Mouse (Mus musculus): Measurements from ENCODE around the gene Zfp799.
"Not testable (repeated sequence)": the region's sequence is repeated elsewhere in the genome, so short reads cannot be mapped to it uniquely, and the experiment has no call there.

Gene Zfp799

DNA sequence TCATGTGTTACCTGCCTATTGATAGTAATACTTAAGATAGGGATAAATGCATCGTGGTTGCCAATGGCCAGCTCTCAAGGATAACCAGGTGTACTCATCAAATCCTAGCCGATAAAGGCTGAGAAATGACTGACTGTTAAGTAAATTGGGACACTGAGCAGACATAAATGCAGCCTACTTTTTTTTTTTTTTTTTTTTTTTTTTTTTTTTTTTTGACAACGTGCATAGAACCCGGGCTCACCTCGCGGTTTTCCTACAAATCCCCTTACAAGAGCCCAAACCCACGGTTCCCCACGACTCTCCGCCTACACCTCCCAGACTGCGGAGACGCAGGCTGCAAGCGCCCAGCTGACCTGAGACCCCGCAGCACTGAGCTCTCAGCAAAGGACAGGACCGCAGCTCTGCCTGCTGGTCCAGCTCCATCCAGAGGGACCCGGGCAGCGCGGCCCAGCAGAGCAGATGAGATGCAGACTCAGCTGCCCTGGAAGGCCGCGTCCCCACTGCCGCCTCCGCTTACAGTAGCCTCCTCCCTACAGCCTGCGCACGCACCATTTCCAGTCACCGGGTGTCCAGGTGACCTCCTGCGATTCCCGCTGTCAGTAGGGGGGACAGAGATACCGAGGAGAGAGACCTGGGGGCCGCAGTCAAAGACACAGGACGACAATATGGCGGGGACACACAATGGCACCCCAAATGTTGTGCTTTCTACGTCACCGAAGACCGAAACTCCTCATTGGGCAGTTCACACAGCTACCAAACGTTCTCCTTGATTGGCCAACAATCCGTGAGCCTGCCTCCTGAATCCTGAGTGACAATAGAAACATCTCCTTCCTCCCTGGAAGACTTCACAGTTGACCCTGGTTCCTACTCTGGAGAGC lies at the start of gene Zfp799:
Gene Zfp799, minus strand, starts transcription at position 722 of the 878 bp plus-strand sequence.
- peak; percentile 76 for DNase-seq (ENCODE audit: low spot score)

DNA sequence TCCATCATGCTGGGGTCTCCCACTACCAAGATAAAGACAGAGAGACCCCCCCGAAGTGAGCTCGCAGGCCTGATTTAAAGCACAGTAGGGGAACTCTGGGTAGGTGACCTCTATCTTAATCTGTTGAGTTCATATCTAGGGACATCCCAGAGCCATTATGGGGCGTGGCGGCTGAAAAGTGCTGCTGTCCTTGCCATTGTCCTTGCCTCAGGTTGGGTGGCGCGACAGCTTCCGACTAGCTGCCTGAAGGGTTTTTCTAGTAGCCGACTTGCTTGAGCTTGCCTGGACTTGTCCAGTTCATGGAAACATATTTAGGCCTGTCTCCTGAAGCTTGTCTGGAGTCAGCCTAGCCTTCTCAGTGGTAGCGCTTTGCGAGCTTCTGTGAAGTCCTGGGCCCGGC lies 48.7 kb upstream of the Zfp799 start:
- no peak for DNase-seq (ENCODE audit: low spot score)

DNA sequence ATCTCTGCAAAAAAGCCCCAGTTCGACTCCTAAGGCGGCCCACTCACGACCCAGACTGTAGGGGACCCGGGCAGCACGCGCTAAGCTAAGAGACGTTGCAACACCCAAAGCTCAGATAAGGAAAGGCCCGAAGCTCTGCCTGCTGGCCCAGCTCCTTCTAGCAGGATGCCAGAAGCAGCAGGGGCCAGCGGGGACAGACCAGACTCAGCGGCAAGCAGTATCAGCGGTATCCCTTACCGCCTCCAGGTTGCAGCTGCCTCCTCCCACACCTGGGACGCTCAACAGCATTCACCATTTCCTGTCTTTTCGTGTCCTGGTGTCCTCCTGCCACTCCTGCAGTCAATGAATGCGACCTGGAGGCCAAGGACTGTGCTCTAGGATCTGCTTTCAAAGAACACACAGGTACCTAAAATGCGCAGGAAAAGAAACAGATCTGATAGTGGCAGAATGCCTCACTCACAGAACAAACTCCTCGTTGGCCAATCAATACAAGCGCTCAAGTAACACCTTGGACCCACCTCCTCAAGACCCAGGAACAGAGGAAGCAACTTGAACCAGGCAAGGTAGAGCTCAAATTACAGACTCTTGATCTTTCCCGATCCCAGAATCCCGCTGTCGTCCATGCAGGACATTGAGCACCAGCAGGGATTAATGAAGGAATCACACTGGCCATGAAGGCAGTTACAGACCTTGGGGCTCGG lies 47.6 kb upstream of the Zfp799 start:
- DNase-seq (ENCODE audit: low spot score), result no peak

DNA sequence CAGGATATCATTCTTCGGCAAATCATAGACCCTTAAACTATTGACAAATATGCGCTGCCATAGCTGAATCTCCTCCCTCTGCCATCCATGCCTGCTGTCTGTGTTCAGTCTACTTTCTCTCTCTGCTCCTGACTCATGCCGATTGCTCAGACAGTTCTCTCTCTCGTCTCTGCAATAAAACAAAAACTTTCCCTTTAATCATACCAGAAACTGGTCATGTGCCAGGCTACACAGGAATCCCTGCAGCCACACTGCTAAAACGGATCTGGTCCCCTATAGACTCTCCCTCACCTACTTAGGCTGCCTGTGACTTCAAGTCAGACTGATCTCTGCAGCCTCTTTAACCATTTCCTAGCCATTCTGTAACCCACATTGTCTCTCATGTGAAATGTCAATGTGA lies 42.6 kb upstream of the Zfp799 start:
- no peak for DNase-seq (ENCODE audit: low spot score)

DNA sequence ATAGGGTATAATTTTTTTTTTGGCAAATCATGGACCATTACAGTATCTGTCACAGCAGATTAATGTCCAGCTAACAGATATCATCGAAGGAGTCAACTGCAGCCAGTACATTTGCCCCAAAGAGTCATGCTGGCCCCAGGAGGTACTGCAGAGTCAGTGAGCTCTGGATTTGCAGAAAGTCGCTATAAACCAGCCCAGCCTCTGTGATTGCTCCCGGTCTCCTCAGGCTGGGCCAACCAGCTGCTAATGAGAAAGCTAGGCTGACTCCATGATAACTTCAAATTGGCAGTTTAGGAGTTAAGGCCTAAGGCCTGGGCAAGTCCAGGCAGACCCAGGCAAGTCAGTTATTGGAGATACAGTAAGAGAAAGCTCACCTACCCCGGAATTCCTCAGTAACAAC lies 42.0 kb upstream of the Zfp799 start:
- no peak for DNase-seq (ENCODE audit: low spot score)

DNA sequence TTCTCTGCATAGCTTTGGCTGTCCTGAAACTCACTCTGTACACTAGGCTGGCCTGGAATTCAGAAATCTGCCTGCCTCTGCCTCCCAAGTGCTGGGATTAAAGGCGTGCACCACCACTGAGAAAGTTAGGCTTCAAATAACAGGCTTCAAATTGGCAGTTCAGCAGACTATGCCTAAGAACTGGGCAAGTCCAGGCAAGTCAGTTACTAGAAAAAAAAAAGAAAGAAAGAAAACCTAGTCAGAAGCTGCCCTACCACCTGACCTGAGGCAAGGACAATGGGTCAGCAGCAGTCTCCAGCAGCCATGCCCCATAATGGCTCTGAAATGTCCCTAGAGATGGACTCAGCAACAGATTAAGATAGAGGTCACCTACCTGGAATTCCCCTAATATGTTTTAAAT lies 41.4 kb upstream of the Zfp799 start:
- no peak for DNase-seq (ENCODE audit: low spot score)

DNA sequence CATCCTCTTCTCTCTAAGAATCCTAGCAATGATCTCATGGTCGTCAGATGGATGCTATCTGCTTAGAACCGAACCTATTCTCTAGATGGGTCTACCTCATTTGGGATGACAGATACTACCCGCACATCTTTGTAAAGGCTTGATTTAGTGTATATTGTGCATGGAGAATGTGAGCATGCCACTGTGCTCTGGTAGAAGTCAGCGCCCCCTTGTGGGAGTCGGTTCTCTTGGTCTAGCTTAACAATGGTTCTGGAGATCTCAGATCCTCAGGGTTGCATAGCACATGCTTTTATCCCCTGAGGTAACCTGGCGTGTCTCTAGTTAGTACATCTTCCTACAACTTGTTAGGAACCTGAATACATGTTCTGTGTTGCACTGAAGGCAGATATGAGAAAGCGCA lies 37.2 kb upstream of the Zfp799 start:
- not testable (repeated sequence) for DNase-seq (ENCODE audit: low spot score)

DNA sequence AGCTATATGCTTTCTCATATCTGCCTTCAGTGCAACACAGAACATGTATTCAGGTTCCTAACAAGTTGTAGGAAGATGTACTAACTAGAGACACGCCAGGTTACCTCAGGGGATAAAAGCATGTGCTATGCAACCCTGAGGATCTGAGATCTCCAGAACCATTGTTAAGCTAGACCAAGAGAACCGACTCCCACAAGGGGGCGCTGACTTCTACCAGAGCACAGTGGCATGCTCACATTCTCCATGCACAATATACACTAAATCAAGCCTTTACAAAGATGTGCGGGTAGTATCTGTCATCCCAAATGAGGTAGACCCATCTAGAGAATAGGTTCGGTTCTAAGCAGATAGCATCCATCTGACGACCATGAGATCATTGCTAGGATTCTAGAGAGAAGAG lies 26.7 kb upstream of the Zfp799 start:
- not testable (repeated sequence) for DNase-seq (ENCODE audit: low spot score)

DNA sequence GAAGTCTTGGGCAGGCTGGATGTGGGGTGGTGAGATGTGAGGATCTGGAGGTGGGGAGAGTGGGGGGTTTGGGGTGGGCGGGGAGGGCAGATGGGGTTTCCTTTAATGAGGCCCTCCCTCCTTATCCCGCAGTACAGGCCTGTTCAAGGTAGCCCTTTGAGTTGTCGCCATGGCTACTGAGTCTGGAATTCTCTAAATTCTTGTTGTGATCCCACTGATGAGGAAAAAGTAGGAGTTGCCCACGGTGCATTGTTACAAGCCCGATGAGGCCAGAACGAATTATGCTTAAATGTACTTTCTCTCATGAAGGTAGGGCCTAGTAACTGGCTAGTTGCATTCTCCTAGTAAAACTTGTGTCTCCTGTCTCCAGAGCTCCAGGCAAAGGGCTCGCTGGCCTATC lies 21.5 kb upstream of the Zfp799 start:
- DNase-seq (ENCODE audit: low spot score), result no peak

DNA sequence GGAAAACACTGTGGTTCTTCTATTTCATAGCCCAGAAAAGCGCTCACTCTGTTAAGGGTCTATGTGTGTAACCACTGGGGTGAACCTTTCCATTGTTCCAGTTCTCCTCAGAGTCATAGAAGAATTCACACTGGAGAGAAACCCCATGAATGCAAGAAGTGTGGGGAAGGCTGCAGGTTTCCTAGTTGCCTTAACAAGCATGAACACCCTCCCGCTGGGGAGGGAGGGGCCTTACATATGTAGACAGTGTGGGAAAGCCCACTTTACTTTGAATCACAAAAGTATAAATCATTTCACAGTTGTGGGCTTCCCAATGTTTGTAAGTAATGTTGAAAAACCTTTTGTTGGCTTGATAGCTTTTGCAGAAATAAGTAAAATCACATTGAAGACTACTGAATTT lies 11.3 kb upstream of the Zfp799 start:
- DNase-seq (ENCODE audit: low spot score), result no peak

DNA sequence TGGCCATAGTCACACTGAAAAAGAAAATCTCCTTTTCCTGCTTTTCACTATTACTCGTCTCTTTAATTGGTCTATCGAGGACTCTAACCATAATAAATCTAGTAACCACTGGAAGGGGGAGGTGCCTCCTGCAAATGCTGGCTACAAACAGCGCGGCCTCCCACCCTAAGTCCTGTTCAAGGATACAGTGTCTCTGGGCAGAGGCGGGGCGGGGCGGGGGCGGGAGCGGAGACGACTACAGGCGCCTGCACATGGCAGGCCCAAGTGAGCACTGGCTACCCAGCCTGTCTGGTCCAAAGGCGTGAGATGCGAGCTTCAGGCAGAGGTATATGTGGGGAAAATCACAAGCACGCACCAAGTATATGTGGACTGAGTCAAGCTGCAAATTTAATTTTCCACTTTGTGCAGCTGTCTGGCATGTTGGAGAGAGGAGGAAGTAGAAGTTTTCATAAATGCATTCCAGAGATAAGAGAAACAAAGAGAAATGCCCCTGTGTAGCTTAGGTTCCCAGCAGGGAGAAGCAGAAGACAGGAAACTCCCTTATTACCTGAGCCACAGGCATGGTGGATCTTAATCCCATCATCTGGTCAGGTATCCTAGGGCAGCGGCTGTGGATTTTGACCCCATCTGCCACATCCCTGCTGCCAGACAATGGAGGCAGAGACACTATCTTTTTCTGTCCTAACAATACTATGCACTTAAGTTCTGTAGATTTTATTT lies 9.2 kb upstream of the Zfp799 start:
- DNase-seq (ENCODE audit: low spot score), result no peak

DNA sequence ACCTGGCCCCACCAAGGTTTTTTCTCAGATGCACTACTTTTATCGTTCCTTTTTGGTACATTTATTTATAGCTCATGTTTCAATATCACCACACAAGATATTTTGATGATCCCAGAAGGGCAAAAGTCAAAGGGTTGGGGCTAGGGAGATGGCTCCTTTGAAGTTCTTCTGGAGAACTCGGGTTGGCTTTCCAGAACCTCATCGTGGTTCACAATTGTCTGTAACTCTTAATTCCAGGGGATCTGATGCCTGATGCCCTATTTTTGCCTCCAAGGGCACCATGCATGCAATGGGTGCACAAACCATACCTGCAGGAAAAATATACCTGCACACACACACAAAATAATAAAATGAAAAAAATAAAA lies 339 bp upstream of the Zfp799 start:
- DNase-seq (ENCODE audit: low spot score), result no peak

DNA sequence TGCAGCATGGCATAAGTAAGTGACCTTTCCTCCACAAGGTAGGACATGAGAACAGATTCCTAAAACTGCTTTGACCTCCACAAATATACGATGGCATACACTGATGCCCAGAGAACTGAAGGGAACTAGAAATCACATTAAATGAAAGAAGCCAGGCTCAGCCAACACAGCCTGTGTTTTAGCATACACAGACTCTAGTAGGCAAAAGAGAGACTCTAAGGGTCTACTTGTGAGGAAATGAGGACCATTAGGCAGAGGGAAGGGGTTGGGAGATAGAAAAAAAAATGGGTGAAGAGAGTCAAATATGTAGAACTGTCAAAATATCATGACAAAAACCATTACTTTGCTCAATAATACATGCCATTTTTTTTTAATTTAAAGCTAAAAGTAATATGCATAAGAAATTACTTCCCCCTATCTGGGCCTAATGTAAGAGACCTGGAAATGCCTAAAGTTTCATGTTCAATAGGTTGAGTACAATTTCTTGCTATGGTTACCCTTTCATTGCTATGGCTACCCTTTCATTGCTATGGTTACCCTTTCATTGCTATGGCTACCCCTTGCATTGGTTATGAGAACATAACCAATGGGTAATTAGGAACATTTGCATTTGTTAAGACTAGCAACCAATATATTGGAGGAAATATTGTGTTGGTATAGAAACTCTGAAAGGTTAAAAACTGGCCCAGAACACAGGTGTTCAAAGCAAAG lies 13.8 kb downstream of the Zfp799 start:
- DNase-seq (ENCODE audit: low spot score), result no peak

DNA sequence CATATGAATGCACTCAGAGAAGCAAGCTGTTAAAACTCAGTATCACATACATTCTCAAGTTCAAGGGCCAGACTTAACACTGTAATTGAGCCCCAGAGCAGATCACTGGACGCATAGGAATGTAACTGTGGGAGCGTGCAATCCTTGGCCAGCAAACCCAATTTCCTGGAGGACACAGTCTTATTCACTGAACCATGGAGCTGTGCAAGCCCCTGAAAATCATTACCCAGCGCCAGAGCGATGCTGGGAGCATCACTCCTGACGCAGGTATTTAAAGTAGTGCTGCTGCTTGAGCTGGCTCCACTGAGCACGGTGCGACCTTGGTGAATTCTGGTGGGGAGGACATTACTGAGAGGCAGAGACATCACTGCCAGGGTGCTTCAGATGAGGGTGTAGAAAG lies 15.9 kb downstream of the Zfp799 start:
- DNase-seq (ENCODE audit: low spot score), result no peak

DNA sequence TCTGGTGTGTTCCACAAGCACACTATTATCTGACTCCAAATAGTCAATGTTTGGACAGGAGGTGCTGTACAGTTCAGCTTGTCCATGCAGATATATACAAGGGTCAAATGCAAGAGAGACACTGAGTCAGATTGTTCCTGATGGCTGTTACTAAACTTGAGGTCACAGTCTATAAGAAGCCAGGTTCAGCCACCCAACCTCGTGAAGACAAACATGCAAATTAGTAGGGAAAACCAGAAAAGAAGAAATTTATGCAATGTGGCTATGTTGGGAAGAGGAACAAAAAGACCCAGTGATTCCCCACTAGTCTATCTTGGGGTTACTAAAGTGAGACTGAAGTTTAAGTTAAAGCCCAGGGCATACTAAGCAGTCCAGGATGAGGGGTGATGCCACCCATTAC lies 19.4 kb downstream of the Zfp799 start:
- DNase-seq (ENCODE audit: low spot score), result no peak

DNA sequence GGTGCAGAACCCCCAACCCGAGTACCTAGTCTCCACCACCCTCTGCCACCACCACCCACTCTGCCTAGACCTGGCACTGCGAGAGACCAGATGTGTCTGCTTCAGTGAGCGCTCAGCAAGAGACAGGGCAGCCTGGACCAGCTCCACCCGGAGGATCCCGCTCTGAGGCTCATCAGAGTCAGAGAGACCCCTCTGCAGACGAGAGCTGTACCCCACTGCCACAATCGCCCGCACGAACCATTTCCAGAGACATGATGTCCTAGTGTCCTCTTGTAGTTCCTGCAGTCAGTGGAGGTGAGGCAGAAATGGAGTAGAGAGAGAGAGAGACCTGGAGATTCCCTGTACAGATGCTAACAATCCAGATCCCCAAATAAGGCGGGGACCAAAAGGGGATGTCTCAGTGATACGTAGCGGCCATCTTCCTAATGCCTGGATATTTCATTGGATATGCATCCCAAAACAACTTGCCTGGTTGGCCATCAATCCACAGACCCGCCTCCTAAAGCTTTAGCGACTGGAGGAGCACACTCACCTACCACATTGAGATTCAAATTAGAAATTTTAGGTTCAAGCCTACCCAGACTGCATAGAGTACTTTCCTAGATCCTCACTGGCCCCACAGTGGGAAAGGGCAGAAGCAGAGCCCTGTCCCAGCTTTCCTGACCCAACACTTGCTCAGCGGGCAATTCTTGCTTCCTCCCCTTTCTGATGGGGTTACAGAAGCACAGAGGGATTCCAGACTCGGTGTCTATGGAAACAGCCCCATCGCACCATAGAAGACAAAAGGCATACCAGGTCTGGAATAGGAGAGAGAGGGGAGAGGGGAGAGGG lies 20.3 kb downstream of the Zfp799 start, which contains the start of gene Zfp811:
Gene Zfp811, minus strand, starts transcription at position 388 of the 831 bp plus-strand sequence.
- DNase-seq (ENCODE audit: low spot score), result no peak

DNA sequence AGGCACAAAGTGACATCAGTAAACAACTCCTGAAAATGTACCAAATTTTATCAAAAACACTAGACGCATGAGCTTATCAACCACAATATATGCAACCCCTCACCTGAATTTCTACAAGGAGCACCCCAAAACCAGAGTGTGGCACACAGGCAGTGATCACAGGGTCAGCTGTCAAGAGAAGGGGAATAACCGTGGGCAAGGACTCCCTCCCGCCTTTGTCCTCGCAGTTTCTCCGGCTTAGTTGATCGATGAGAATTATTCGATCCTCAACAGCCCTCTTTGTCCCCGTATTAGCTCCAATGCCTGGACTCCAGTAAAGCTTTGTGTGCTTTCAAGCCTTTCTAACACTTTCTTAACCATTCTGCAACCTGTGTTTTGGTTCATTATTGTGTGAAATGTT lies 21.1 kb downstream of the Zfp799 start:
- DNase-seq (ENCODE audit: low spot score), result no peak

DNA sequence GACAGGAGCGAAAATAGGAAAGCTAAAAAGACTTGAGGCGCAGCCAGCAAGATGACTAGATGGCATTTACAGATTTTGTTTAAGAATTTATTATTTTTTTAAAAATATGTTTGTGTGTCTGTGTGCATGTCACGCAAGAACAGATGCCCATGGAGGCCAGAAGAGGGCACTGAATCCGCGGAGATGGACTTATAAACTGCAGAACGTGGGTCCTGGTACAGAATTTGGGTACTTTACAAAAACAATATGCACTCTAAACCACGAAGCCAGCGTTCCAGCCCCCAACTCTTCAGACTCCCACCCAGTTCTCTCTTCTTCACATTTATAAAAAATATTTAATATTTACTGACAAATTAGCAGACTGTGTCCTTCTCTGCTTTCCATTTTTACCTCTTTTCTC lies 40.8 kb downstream of the Zfp799 start:
- no peak for DNase-seq (ENCODE audit: low spot score)

DNA sequence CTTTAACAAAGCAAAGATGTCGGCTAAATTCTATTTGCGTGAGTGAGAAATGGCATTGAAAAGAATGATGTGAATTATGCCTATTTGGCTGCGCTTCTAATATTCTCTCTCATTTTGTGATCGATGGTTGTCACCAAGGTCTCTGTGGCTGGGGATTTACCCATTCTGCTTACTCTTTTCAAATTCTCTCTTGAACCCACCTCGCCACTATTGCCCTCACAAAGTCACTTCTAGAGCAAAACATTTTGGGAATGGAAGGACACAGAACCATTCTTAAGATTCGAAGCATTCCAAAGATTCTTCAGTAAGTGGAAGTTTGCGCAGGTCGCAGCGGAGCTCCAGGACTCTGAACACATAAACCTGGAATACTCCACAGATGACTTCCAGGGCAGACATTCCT lies 41.5 kb downstream of the Zfp799 start:
- DNase-seq (ENCODE audit: low spot score), result no peak

DNA sequence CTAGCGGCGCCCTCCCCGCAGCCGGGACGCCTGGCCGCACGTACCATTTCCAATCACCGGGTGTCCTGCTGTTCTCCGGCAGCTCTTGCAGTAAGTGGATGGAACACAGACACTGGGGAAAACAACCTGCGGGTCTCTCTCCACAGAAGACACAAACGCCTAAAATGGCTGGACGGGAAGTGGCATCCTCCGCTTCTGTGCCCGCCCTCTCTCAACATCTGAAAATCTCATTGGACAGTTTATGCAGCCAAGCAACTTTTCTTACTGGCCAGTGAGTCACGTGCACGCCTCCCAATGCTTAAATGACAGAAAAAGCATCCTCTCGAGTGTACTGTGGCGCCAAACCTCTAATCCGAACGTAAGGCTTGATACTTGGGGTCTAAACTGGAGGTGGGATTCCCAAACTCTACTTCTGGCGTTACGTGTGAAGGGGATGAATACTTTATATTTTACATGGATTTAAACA lies 41.9 kb downstream of the Zfp799 start, which contains the start of gene Zfp871:
Gene Zfp871, minus strand, starts transcription at position 194 of the 466 bp plus-strand sequence.
- peak; percentile 91 for DNase-seq (ENCODE audit: low spot score)

Data from c-Kit-positive CD71-positive TER-119-positive erythroid progenitor cells, embryonic 14.5 days (primary cell).